ENCODE assay signal across 8 mouse cellular contexts in the genomic region with DNA sequence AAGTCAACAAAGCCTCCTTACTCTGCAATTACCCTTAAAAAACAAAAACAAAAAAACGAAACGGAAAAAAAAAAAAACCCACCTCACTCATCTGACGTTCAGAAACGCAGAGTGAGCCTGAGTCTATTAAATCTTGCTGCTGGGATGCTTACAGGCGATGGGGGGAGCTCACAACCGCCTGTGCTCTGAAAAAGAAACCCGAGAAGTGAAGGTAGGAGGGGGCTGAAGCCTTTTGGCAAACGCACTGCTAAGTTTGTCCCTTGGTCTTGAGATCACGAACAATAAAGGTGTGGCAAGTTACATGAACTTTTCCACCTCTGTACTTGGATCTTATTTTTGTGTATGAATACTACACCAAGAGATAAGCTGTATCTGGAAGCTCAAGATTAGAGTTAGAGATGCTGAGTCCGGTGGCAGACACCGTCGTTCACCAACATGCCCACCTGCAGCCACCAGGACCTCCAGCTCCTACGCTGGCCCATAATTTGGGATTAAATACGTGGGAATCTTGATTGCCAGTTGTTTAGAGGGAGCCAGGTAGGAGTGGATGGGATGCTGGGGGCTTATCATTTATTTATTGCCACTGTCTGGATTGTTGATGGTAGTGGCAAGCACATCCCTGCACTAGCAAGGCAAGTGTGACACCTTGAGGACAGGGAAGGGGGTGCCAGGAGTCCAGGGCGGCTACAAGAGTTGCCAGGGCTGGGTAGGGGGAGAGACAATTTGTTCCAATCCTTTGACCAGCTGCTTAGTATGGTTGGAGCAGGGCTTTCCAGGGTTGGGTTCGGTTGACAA. TPM values are rescaled to one million over a fixed set of nuclear protein-coding genes. Genes with fewer than 3 reads are reported as not detected.
DNase-seq lines count a peak whose midpoint lies in the region; ATAC-seq and TF ChIP-seq lines count a peak whose summit lies in the region.

No protein-coding gene starts in this region.

- H3K9ac ChIP-seq in heart, embryonic 12.5 days, result no peak overlapping the region
- peak overlapping the region; percentile 65 for H3K9ac ChIP-seq in forebrain, postnatal 0 days
- peak overlapping the region; percentile 39; the same call in 1 of the 2 replicates for H3K9ac ChIP-seq in midbrain, postnatal 0 days (replicated peaks; ENCODE audit: low read length, poor library complexity, severe bottlenecking)

- peaks cover 27% of the 10 kb centered on the region for H3K27me3 ChIP-seq in heart, embryonic 12.5 days (replicated peaks)
- no peaks in the 10 kb centered on the region for H3K27me3 ChIP-seq in forebrain, postnatal 0 days (ENCODE audit: insufficient read depth, low read length)
- no peaks in the 10 kb centered on the region for H3K27me3 ChIP-seq in midbrain, postnatal 0 days (ENCODE audit: insufficient read depth, low read length)

- H3K4me1 ChIP-seq in heart, embryonic 12.5 days (replicated peaks), result peaks cover 20% of the 10 kb centered on the region
- no peaks in the 10 kb centered on the region for H3K4me1 ChIP-seq in bone marrow, adult 2 months (ENCODE audit: control insufficient read depth, insufficient read depth, low read length)
- H3K4me1 ChIP-seq in forebrain, postnatal 0 days (ENCODE audit: insufficient read depth), result 0 out of 2 replicates have a peak, but pooled peaks cover 3% of the 10 kb centered on the region
- no peaks in the 10 kb centered on the region for H3K4me1 ChIP-seq in midbrain, postnatal 0 days (ENCODE audit: insufficient read depth, low read length)

- TF ChIP-seq POLR2A in bone marrow, adult 2 months (IDR thresholded peaks at IDR 0.05; ENCODE audit: borderline replicate concordance, control insufficient read depth, low read depth, low read length), result no peak

- 4% methylated on average over 16 of the region's 16 CpGs for WGBS in heart, embryonic 12.5 days
- WGBS in bone marrow, adult 2 months, result 10% methylated on average over 16 of the region's 16 CpGs
- WGBS in forebrain, postnatal 0 days, result 4% methylated on average over 16 of the region's 16 CpGs
- WGBS in midbrain, postnatal 0 days, result 3% methylated on average over 16 of the region's 16 CpGs

- ATAC-seq in heart, embryonic 12.5 days (ENCODE audit: insufficient number of reproducible peaks, low FRiP score), result 0 out of 2 replicates have a peak, but pooled peaks have one; percentile 11
- peak; percentile 93 for ATAC-seq in forebrain, postnatal 0 days
- peak; percentile 91 for ATAC-seq in midbrain, postnatal 0 days (ENCODE audit: low FRiP score)
- no peak for ATAC-seq in inflammation-experienced regulatory T-cells, adult 6 months

- H3K27ac ChIP-seq in heart, embryonic 12.5 days (ENCODE audit: poor library complexity, severe bottlenecking), result no peak overlapping the region
- no peak overlapping the region for H3K27ac ChIP-seq in bone marrow, adult 2 months (ENCODE audit: control insufficient read depth, insufficient read depth, low read depth, low read length, poor library complexity)
- H3K27ac ChIP-seq in forebrain, postnatal 0 days (ENCODE audit: low read depth, low read length), result peak overlapping the region; percentile 68
- H3K27ac ChIP-seq in layer of hippocampus, adult 2 months, result peak overlapping the region; percentile 97
- H3K27ac ChIP-seq in midbrain, postnatal 0 days (ENCODE audit: low read depth, low read length), result no peak overlapping the region

- peak overlapping the region; percentile 91 for H3K4me2 ChIP-seq in heart, embryonic 12.5 days
- H3K4me2 ChIP-seq in forebrain, postnatal 0 days (ENCODE audit: low read depth), result peak overlapping the region; percentile 98
- H3K4me2 ChIP-seq in midbrain, postnatal 0 days (ENCODE audit: low read depth, low read length, poor library complexity, severe bottlenecking), result peak overlapping the region; percentile 97

- H3K4me3 ChIP-seq in heart, embryonic 12.5 days, result peak overlapping the region; percentile 47
- H3K4me3 ChIP-seq in bone marrow, adult 2 months (replicated peaks; ENCODE audit: control insufficient read depth, low read depth, low read length), result no peak overlapping the region
- H3K4me3 ChIP-seq in forebrain, postnatal 0 days (ENCODE audit: low read depth, low read length), result peak overlapping the region; percentile 58
- H3K4me3 ChIP-seq in layer of hippocampus, adult 2 months, result peak overlapping the region; percentile 73
- peak overlapping the region; percentile 63 for H3K4me3 ChIP-seq in midbrain, postnatal 0 days (ENCODE audit: low read depth, low read length)

- H3K36me3 ChIP-seq in heart, embryonic 12.5 days, result no peaks in the 10 kb centered on the region
- H3K36me3 ChIP-seq in forebrain, postnatal 0 days (ENCODE audit: insufficient read depth), result no peaks in the 10 kb centered on the region
- no peaks in the 10 kb centered on the region for H3K36me3 ChIP-seq in midbrain, postnatal 0 days (ENCODE audit: insufficient read depth, low read length)

- H3K9me3 ChIP-seq in heart, embryonic 12.5 days (replicated peaks), result no peaks in the 10 kb centered on the region
- H3K9me3 ChIP-seq in forebrain, postnatal 0 days (ENCODE audit: low read length), result no peaks in the 10 kb centered on the region
- H3K9me3 ChIP-seq in midbrain, postnatal 0 days (ENCODE audit: low read length), result no peaks in the 10 kb centered on the region

- DNase-seq in heart, adult 18-20 months, result no peak
- DNase-seq in forebrain, postnatal 0 days, result peak; percentile 83
- peak; percentile 48 to 62 for DNase-seq in layer of hippocampus, adult 2 months (ENCODE audit: low spot score in 2 of 2)
- peak; percentile 86 for DNase-seq in midbrain, postnatal 0 days (ENCODE audit: low spot score)
- DNase-seq in adipocyte (ENCODE audit: low spot score), result no peak

- TF ChIP-seq CTCF in bone marrow, adult 2 months (IDR thresholded peaks at IDR 0.05; ENCODE audit: control insufficient read depth, insufficient read depth, low read length), result peak; percentile 44
- TF ChIP-seq CTCF in forebrain, postnatal 0 days (IDR thresholded peaks at IDR 0.05; ENCODE audit: low read depth), result peak; percentile 86
- TF ChIP-seq CTCF in layer of hippocampus, adult 2 months (conservative IDR thresholded peaks at IDR 0.05), result peak; percentile 74
- peak; percentile 90 for TF ChIP-seq CTCF in midbrain, postnatal 0 days (IDR thresholded peaks at IDR 0.05)

RNA-seq across cellular contexts. Expression of a gene that starts 0.8 kb away (rescaled TPM):
- 0.18 and 0.26 TPM in 2 replicates for polyA plus RNA-seq in heart, embryonic 12.5 days (2016; fragmentation: Nextera tagmentation; extraction: Ambion mirVana)
- total RNA-seq in heart, adult 18-20 months (2021), result under 1 TPM in 1 of 2 experiments, not detected in 1; 0.08 TPM
- not detected in 2 replicates for polyA plus RNA-seq in bone marrow, adult 2 months (2011; ENCODE audit: insufficient read depth, insufficient read length, low replicate concordance, missing spikeins)
- 22.3 and 27.2 TPM in 2 replicates for total RNA-seq in forebrain, postnatal 0 days (2014; rRNA removed)
- polyA plus RNA-seq in forebrain, postnatal 0 days (2015; fragmentation: Nextera tagmentation; extraction: Ambion mirVana), result 11.9 and 15.3 TPM in 2 replicates
- total RNA-seq in layer of hippocampus, adult 2 months (2021), result 10 to 100 TPM; 63.9 to 66.6 TPM
- 7.3 and 7.7 TPM in 2 replicates for total RNA-seq in midbrain, postnatal 0 days (2014; rRNA removed)
- 3.9 TPM in 2 replicates for polyA plus RNA-seq in midbrain, postnatal 0 days (2015; fragmentation: Nextera tagmentation; extraction: Ambion mirVana)
- under 1 TPM in 1 of 3 experiments, not detected in 2; 0.20 TPM for polyA plus RNA-seq in inflammation-experienced regulatory T-cells, adult 6 months (2017; shearing (Covaris generic))

Comparison
In these comparisons a context has a peak if more than half of its experiments do, and no peak if none do; other contexts are left out.
1. H3K27ac ChIP-seq: peak in forebrain, postnatal 0 days (single experiment) and layer of hippocampus, adult 2 months (single experiment); none in heart, embryonic 12.5 days (single experiment), bone marrow, adult 2 months (single experiment) and midbrain, postnatal 0 days (single experiment).
2. DNase-seq: peak in forebrain, postnatal 0 days (single experiment), layer of hippocampus, adult 2 months (2 of 2) and midbrain, postnatal 0 days (single experiment); none in heart, adult 18-20 months (0 of 2) and adipocyte (single experiment).
3. Peak in every context shown above with its lines, with median percentiles within 50 percentile points of each other: H3K4me2 ChIP-seq and CTCF ChIP-seq.